Mouse (Mus musculus): ENCODE results near the gene Pola1.

Pola1 gene

DNA sequence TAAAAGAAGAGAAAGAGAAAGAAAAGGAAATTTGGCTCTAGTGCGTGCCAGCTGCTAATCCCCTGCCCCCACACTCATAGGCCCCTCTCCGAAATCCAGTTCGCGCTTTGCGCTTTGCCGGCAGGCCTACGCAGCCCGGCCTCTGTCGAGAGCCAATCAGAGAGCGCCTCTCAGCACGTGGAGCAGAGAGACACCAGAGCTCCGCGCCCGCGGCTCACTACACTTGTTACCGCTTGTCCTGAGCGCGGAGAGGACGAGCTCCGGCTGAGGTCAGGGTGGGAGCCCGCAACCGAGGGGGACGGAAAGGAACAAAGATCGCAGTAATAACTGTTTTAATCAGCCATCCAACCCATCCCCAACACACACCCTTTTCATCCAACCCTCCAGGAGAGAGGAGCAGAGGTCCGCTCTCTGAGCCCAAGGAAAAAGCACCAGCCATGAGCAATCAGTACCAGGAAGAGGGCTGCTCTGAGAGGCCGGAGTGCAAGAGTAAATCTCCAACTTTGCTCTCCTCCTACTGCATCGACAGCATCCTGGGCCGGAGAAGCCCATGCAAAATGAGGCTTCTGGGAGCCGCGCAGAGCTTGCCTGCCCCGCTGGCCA, 345.6 kb downstream of the Pola1 start, which contains the start of gene Arx:
Gene Arx (plus strand): TSS at position 155 of the 603 bp plus-strand sequence.
- DNase-seq: peak; percentile 90

- DNase-seq: no peak
These were observed 346.9 kb downstream of the Pola1 start for GRCm38 (mm10) chrX:93285091-93285490.

- no peak for DNase-seq
These were observed 350.2 kb downstream of the Pola1 start for GRCm38 (mm10) chrX:93281756-93282155.

DNA sequence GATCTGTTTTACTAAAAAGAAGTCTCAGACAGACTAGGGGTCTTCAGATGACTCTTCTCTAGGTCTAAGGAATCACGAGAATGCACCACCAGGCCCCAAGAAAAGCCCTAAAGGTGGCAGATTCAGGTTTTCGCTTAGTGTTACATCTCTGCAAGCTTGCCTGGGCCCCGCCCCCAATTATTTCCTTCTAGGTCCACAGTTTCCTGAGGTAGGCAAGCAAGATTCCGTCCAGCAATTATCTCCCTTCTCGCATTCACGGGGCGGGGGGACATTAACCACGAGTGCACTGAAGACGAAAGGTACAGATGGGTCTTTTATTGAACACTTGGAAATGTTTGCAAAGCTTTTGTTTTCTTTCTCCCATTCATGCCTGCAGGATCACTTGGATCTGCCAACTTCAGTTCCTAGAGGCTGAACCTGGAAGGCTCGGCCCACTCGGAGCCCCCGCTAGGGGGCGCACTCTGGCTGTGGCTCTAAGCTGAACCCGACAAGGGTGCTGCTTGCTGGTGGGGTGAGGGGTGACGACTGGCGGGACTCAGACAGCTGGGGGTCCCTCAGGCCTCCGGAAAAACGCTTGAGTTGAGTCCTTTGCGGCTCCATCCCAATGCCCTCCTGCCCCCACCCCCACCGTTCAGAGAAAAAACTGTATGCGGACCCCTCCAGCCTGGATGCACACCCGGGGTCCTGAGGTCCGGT, 350.8 kb downstream of the Pola1 start:
- DNase-seq: peak; percentile 77

DNA sequence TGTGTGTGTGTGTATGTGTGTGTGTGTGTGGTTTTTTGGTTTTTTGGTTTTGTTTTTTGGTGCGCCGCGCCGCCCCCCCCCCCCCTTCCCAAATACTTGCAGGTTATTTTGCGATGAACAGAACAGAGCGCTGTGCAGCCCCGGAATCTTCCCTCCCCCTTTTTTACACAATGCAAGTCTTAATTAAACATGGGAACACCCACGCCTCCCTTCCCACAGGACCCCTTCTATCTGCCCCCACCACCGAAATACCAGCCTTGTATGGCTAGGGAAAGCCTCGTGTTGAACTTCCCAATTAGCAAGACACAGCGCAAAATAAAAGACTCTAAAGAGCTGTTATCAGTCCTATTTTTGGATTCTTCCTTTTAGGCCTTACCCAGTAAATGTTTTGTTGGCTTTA, 352.0 kb downstream of the Pola1 start:
- DNase-seq: no peak

DNA sequence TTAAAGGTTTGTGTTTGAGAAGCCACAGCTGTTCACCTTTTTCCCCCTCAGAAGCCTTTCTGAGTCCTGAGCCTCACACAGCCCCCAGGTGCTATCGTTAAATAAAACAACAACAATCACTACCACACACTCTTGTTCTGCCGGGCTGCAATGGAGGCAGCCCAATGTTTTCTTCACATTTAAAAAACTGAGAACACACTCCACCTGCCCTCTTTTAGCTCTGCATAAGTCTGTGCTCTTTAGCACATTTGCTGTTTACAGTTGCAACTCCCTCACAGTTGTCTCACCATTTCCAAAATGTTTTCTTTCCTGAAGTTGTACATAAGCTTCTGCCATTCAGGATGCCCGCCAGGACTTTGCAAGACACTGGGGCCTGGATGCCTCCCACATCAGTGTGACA, 356.3 kb downstream of the Pola1 start:
- no peak for DNase-seq

Measured in embryo, embryonic 11 days (tissue).